Mouse (Mus musculus): ENCODE measurements around the gene Sfxn4. TPM values are rescaled to one million over a fixed set of nuclear protein-coding genes. Genes with fewer than 3 reads are reported as not detected.
A peak's percentile ranks its signal among the peaks of the same experiment; 100 is the strongest.
"Not testable (repeated sequence)": the region's sequence is repeated elsewhere in the genome, so short reads cannot be mapped to it uniquely, and the experiment has no call there.

Gene Sfxn4
- total RNA-seq (2021) = 1 to 10 TPM; 6.4 to 7.1 TPM
- long read RNA-seq, experiment 1, partial matches to known transcripts = 0 of 3 reads
- long read RNA-seq, experiment 1, other reads (novel, unspliced or antisense) = 0 of 3 reads
- long read RNA-seq, experiment 2, partial matches to known transcripts = 0 of 4 reads
- long read RNA-seq, experiment 2, other reads (novel, unspliced or antisense) = 1 of 4 reads

DNA sequence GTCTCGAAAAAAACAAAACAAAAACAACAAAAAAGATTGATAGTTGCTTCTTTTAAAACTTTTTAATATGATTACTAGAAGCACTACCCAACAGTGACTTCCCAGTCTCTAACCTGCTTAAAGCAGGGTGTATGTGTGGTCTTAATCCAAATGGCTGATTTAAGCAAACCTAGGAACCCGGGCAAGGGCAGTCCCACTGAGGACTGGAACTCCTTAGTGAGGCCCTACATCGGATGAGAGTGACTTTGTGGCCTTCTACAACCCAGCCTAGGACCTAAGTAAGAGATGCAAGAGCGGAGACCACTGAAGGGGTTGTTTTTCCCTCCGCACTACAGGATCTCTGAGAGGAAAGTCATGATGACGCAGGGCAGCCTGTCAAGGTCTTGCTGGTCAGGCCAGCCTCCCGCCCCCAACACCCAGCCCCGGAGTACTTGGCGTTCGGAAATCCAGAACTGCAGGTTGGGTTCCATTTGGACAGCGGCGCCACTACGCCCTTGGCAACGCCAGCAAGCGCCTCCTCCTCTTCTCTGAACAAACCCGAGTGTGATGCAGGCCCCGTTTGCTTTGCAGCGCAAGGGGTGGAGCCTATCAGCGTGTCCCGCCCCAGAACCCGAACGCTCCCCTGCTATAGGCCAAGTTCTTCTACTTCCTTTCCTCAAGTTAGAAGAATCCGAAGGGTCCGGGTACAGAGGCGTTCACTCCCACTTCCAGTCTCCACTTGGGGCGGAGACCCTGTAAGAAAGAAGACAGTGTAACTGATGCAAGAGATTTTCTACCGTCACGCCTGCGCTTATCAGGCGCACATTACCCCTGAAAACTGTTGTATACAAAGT, at the start of gene Sfxn4:
Sfxn4 (minus strand) TSS at position 612 of the 833 bp plus-strand sequence.
- peak; percentile 82 to 84 for DNase-seq (ENCODE audit: low spot score in 2 of 2)

DNA sequence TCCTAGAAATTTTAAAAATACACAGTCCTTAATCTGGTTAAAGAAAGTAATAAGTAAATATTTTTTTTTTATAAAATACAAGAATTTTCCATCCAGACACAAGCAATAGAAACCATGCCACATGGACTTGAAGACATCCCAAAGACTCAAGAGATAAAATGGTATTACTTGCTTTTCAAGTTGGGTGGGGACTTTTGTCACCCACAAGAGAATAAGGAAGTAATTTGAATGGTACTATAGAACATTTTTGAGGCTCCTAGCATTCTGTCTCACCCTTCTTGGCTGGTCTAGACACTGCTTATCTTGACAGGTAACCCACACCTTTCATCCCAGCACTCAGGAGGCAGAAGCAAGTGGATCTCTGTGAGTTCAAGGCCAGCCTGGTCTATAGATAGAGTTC, 49.0 kb upstream of the Sfxn4 start:
- no peak for DNase-seq (ENCODE audit: low spot score in 2 of 2)

GRCm38 (mm10) chr19:60905477-60905876, 44.2 kb upstream of the Sfxn4 start:
- no peak for DNase-seq (ENCODE audit: low spot score in 2 of 2)

DNA sequence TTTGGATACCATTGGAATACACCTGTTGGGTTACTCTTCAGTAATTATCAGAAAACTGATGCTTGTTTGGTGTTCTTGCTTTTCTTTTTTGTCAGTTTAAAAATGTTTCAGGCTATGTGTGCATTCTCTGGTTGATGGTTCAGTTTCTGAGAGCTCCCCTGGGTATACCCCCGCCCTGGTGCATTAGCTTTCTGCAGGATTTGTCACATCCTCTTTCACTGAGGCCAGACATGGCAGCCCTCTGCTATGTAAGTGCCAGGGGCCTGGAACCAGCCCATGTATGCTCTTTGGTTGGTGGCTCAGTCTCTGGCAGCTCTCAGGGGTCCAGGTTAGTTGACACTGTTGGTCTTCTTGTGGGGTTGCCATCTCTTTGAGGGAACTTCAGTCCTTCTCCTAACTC, 42.7 kb upstream of the Sfxn4 start:
- DNase-seq (ENCODE audit: low spot score in 2 of 2) = no peak

GRCm38 (mm10) chr19:60903139-60903538, 41.9 kb upstream of the Sfxn4 start:
- no peak for DNase-seq (ENCODE audit: low spot score in 2 of 2)

GRCm38 (mm10) chr19:60895251-60895880, 34.1 kb upstream of the Sfxn4 start:
- no peak for DNase-seq (ENCODE audit: low spot score in 2 of 2)

GRCm38 (mm10) chr19:60891934-60892547, 30.8 kb upstream of the Sfxn4 start:
- DNase-seq (ENCODE audit: low spot score in 2 of 2) = peak; percentile 57 to 75

- no peak for DNase-seq (ENCODE audit: low spot score in 2 of 2)
Measured at GRCm38 (mm10) chr19:60891123-60891470, 29.8 kb upstream of the Sfxn4 start.

DNA sequence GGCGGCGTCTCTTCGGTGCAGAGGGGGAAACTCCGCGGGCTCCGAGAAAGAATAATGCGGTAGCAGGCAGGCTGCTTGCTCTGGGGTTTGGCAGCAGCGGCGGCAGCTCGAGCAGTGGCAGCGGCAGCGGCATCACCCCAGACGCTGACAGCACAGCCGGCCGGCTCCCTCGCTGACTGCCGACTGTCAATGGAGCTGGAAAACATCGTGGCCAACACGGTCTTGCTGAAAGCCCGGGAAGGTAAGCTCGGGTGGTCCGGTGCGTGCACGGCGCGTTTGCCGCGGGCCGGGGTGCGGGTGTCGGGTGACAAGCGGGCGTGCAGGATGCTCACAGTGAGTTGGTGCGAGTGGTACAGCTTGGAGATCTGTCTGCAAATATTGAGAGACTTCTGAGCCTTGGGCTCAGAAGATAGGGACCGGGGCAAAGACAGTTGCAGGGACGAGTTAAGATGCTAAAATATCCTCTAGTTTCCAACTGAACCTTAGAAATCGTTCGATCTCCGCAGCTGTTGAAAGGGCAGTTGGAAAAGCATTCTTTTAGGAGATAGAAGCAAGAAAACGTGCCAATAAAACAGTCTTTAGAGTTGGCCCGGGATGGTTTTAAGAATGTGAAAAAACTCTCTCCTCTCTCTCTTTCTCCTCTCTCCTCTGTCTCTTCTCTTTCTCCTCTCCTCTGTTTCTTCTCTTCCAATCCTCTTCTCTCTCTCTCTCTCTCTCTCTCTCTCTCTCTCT, 29.3 kb upstream of the Sfxn4 start:
- DNase-seq (ENCODE audit: low spot score in 2 of 2) = peak; percentile 57 to 62

- peak; percentile 94 to 96 for DNase-seq (ENCODE audit: low spot score in 2 of 2)
Measured at GRCm38 (mm10) chr19:60889714-60890315, 28.5 kb upstream of the Sfxn4 start, which contains the start of gene Grk5. Grk5 (plus strand) TSS chr19:60889749.

DNA sequence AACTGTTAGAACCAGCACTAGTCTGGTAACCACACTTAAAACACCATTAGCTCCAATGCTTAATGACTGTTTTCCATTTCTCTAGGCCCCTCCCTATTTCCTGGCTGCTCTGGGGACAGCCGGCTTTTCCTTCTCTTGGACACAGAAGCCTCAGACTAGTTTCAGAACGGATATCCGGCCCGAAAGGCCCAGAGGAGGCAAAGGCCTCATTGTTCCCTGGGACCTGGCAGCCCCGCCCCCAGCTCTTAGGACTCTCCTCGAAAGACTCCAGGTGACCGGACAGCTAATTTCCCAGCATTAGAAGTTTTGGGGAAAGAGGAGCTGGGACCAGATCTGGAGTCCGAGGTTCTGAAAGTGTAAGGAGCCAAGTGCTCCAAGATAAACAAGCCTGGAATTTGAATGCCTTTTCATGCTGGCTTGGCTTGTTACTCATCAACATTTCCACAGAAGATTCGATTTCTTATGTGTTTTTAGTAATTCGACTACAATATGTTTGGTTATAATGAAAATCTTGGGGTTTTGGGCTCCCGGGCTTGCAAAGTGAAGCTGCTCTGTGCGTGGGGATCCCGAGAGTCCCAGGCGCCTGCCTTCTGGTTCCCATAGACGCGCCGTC, 27.9 kb upstream of the Sfxn4 start:
- peak; percentile 36 to 55 for DNase-seq (ENCODE audit: low spot score in 2 of 2)

- no peak for DNase-seq (ENCODE audit: low spot score in 2 of 2)
Measured at GRCm38 (mm10) chr19:60887637-60888036, 26.4 kb upstream of the Sfxn4 start.

GRCm38 (mm10) chr19:60883129-60883528, 21.9 kb upstream of the Sfxn4 start:
- DNase-seq (ENCODE audit: low spot score in 2 of 2) = no peak

DNA sequence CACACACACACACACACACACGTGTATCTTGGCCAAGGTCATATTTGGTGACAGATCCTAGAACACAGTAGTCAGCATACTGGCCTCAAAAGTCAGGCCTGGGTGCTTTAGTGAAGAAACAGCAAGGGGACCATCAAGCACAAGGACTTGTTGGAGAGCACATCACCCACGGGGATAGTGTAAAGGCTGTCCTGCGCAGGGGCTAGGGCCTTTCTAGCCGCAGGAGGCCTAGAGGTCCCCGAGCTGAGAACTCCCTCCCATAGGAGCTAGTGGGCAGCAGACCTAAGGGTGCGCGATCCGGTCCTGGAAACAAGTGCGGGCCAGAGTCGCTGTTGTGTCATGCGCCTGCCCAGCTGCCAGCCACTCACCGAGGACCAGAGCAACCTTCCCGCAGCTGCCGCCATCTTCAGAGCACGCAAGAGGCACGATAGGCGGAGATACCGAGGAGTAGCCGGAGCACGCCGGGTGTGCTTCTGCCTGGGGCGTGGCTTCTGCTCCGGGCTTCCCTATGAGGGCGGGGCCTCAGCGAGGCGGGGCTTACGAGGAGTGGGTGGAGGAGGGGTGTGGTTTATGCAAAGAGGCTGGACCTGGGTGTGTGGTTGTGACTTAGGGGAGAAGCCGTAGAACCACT, 12.9 kb upstream of the Sfxn4 start, which contains the start of gene Prdx3:
Prdx3 (minus strand) TSS at position 493 of the 631 bp plus-strand sequence.
- DNase-seq (ENCODE audit: low spot score in 2 of 2) = peak; percentile 95 to 96

- DNase-seq (ENCODE audit: low spot score in 2 of 2) = peak; percentile 55 to 61
Measured at GRCm38 (mm10) chr19:60873501-60873900, 12.2 kb upstream of the Sfxn4 start.

DNA sequence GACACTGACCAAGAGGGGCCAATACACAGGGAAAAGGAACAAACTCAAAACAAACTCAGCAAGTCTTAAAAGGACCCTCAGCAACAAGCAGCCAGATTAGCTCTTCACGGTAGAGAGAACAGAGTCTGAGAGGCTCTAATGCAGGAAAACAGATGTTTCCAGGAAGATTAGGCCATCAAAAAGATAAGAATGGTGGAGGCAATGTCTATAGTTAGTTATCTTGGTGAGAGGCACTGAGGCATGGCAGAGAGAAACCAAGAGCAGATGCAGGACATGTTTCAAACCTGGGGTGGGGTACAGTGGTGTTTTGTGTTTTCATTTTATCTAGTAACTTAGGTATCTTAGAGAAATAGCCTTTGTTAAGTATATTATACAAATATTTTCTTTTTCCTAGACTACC, 11.0 kb upstream of the Sfxn4 start:
- no peak for DNase-seq (ENCODE audit: low spot score in 2 of 2)

GRCm38 (mm10) chr19:60871366-60871765, 10.1 kb upstream of the Sfxn4 start:
- no peak for DNase-seq (ENCODE audit: low spot score in 2 of 2)

- DNase-seq (ENCODE audit: low spot score in 2 of 2) = no peak
Measured at GRCm38 (mm10) chr19:60870489-60870888, 9.2 kb upstream of the Sfxn4 start.

- DNase-seq (ENCODE audit: low spot score in 2 of 2) = not testable (repeated sequence)
Measured at GRCm38 (mm10) chr19:60866169-60866568, 4.9 kb upstream of the Sfxn4 start.

- DNase-seq (ENCODE audit: low spot score in 2 of 2) = no peak
Measured at GRCm38 (mm10) chr19:60845731-60846130, 15.5 kb downstream of the Sfxn4 start.

All from adrenal gland, adult 18-20 months (tissue).